In genomic region chr8:33990039-33990438, GRCm38 (mm10) we compare ENCODE assay signal across 13 mouse cellular contexts.
DNase-seq lines count a peak whose midpoint lies in the region; ATAC-seq and TF ChIP-seq lines count a peak whose summit lies in the region.
"Had no signal": no experiment of that assay in that cellular context is flagged by ENCODE, and none has a peak within 500 bp of the region (broad histone marks: within the 10 kb centered on the region; RNA-seq: fewer than 3 reads in every experiment).

No protein-coding gene starts in this region.

- no peaks in the 10 kb centered on the region for H3K27me3 ChIP-seq in ES-Bruce4 (ENCODE audit: control insufficient read depth, insufficient read depth, low read length, poor library complexity, severe bottlenecking)
- H3K27me3 ChIP-seq in forebrain, embryonic 12.5 days: no peaks in the 10 kb centered on the region
- H3K27me3 ChIP-seq: Patski had no signal

- H3K4me2 ChIP-seq in forebrain, embryonic 12.5 days: no peak overlapping the region

- no peaks in the 10 kb centered on the region for H3K36me3 ChIP-seq in ES-Bruce4 (ENCODE audit: control insufficient read depth, insufficient read depth, low read length, poor library complexity, severe bottlenecking)
- H3K36me3 ChIP-seq in forebrain, embryonic 12.5 days (replicated peaks): no peaks in the 10 kb centered on the region

- peak; percentile 19; the same call in 1 of the 2 replicates for TF ChIP-seq EP300 in ES-Bruce4 (IDR thresholded peaks at IDR 0.05; ENCODE audit: insufficient read depth, low read depth, low read length)

- no peak for TF ChIP-seq CTCF in ES-Bruce4 (IDR thresholded peaks at IDR 0.05; ENCODE audit: low read depth, low read length)

- H3K9ac ChIP-seq in ES-Bruce4 (ENCODE audit: low read depth, poor library complexity, severe bottlenecking): peak overlapping the region; percentile 22
- H3K9ac ChIP-seq in forebrain, embryonic 12.5 days: no peak overlapping the region
- H3K9ac ChIP-seq: liver, embryonic 14.5 days had no signal

- H3K4me3 ChIP-seq in ES-Bruce4 (ENCODE audit: low read depth, low read length): no peak overlapping the region
- no peak overlapping the region for H3K4me3 ChIP-seq in forebrain, embryonic 12.5 days (replicated peaks)
- H3K4me3 ChIP-seq: left cerebral cortex, adult 2 months; megakaryocyte, embryonic 14.5 days had no signal

- WGBS in forebrain, embryonic 12.5 days: 80% methylated on average over 9 of the region's 9 CpGs

- H3K4me1 ChIP-seq in ES-Bruce4 (ENCODE audit: control insufficient read depth, insufficient read depth, low read length): peaks cover 2% of the 10 kb centered on the region
- peaks cover 8% of the 10 kb centered on the region for H3K4me1 ChIP-seq in forebrain, embryonic 12.5 days
- H3K4me1 ChIP-seq: megakaryocyte, embryonic 14.5 days had no signal

- ATAC-seq in forebrain, embryonic 12.5 days (ENCODE audit: low FRiP score): no peak
- ATAC-seq: Patski had no signal

- H3K9me3 ChIP-seq in ES-Bruce4 (replicated peaks; ENCODE audit: control insufficient read depth, insufficient read depth, low read length, poor library complexity, severe bottlenecking): no peaks in the 10 kb centered on the region
- no peaks in the 10 kb centered on the region for H3K9me3 ChIP-seq in forebrain, embryonic 12.5 days
- H3K9me3 ChIP-seq: megakaryocyte, embryonic 14.5 days had no signal

- TF ChIP-seq POLR2A in ES-Bruce4 (IDR thresholded peaks at IDR 0.05; ENCODE audit: insufficient read depth, low read length): peak; percentile 99

- peak; percentile 29 to 72 for DNase-seq in spleen, postnatal 4 days (ENCODE audit: low spot score in 2 of 2)
- no peak for DNase-seq in spleen, adult 18-20 months
- peak; percentile 58 for DNase-seq in induced T-regulatory cell, adult 2 months (ENCODE audit: low read depth)
- DNase-seq in testis, postnatal 10 days (ENCODE audit: low spot score): peak; percentile 68
- no peak for DNase-seq in lung, adult 18-20 months
- DNase-seq: adrenal gland, postnatal 25 days; cerebellum, adult 18-20 months had no signal

- peak overlapping the region; percentile 90 for H3K27ac ChIP-seq in ES-Bruce4 (ENCODE audit: insufficient read depth, low read length)
- no peak overlapping the region for H3K27ac ChIP-seq in forebrain, embryonic 12.5 days
- H3K27ac ChIP-seq: left cerebral cortex, adult 2 months; liver, embryonic 14.5 days had no signal

Comparison
In these comparisons a context has a peak if more than half of its experiments do, and no peak if none do; other contexts are left out.
1. DNase-seq: peak in spleen, postnatal 4 days (2 of 2), induced T-regulatory cell, adult 2 months (single experiment) and testis, postnatal 10 days (single experiment); none in spleen, adult 18-20 months (0 of 2) and lung, adult 18-20 months (0 of 2).